Mouse (Mus musculus): ENCODE results near the gene Rint1. TPM values are rescaled to one million over a fixed set of nuclear protein-coding genes. Genes with fewer than 3 reads are reported as not detected.
A peak's percentile ranks its signal among the peaks of the same experiment; 100 is the strongest.

Gene Rint1
- polyA plus RNA-seq, 1 experiment from 2014 or later = 29.8 TPM

DNA sequence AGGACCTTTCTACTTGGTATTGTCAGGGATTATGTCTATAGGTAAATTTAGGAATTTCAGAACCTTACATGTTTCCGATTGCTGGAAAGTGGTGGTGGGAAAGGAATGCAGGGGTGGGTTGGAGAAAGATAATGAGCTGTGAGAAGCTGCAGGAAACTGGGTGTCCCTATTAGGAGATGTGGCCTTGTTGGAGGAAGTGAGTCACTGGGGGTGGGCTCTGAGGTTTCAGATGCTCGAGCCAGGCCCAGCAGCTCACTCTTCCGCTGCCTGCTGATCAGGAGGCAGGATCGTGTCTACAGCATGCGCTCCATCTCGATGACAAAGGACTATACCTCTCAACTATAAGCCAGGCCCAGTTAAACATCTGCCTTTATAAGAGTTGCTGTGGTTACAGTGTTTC lies 13.3 kb upstream of the Rint1 start:
- H3K27me3 ChIP-seq (ENCODE audit: control insufficient read depth, insufficient read depth, low read length) = no peaks in the 10 kb centered on the region
- no peak for ATAC-seq (ENCODE audit: low FRiP score, low TSS enrichment)
- no peak overlapping the region for H3K9ac ChIP-seq (replicated peaks; ENCODE audit: low read length)
- no peak overlapping the region for H3K27ac ChIP-seq (replicated peaks; ENCODE audit: low read depth, low read length)
- H3K4me2 ChIP-seq (ENCODE audit: low read length) = no peak overlapping the region
- H3K36me3 ChIP-seq (ENCODE audit: control insufficient read depth, insufficient read depth, low read length) = peaks cover 21% of the 10 kb centered on the region
- 90% methylated on average over 6 of the region's 6 CpGs for WGBS
- H3K4me1 ChIP-seq (ENCODE audit: control insufficient read depth, insufficient read depth, low read length) = no peaks in the 10 kb centered on the region
- DNase-seq = no peak
- H3K4me3 ChIP-seq (replicated peaks; ENCODE audit: low read depth, low read length) = no peak overlapping the region
- H3K9me3 ChIP-seq (ENCODE audit: control insufficient read depth, low read length) = no peaks in the 10 kb centered on the region

DNA sequence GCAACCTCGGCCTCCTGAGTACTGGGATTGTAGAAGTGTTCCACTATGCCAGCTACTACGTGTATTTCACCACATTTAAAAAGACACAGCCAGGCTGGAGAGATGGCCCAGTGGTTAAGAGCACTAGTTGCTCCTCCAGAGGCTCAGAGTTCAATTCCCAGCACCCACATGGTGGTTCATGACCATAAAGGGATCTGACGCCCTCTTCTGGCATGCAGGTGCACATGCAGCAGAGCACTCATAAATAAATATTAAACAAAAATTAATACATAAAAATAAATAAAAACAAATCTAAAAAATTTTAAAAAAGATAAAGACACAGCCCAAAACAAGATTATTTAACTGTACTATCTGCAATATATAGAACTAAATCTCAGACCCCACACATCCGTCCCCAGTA lies 7.0 kb upstream of the Rint1 start:
- DNase-seq (no peak), ATAC-seq (ENCODE audit: low FRiP score, low TSS enrichment) (no peak)
- no peak overlapping the region for H3K9ac ChIP-seq (replicated peaks; ENCODE audit: low read length)
- H3K4me3 ChIP-seq (replicated peaks; ENCODE audit: low read depth, low read length) = no peak overlapping the region
- H3K4me1 ChIP-seq (ENCODE audit: control insufficient read depth, insufficient read depth, low read length) = 0 out of 2 replicates have a peak, but pooled peaks cover 4% of the 10 kb centered on the region
- H3K9me3 ChIP-seq (ENCODE audit: control insufficient read depth, low read length) = no peaks in the 10 kb centered on the region
- no peak overlapping the region for H3K4me2 ChIP-seq (ENCODE audit: low read length)
- peaks cover 10% of the 10 kb centered on the region for H3K36me3 ChIP-seq (ENCODE audit: control insufficient read depth, insufficient read depth, low read length)
- WGBS = 93% methylated on average over 4 of the region's 4 CpGs
- H3K27me3 ChIP-seq (ENCODE audit: control insufficient read depth, insufficient read depth, low read length) = no peaks in the 10 kb centered on the region
- no peak overlapping the region for H3K27ac ChIP-seq (replicated peaks; ENCODE audit: low read depth, low read length)

DNA sequence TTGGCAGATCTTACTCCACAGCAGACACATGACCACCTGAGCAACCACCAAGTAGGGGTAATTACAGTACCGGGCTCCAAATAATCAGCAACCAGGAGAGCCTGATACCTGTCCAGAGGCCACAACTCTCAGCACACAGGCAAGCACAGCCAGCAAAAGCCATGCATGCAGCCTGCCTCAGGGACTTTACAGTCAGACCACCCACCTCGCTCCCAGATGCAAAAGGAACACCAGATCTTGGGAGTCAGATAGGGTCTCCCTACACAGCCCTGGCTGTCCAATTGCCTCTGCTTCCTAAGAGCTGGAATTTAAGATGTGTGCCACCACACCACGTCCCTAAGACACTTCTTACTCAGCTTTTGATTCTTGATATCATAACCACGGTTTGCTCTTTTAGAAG lies 6.3 kb upstream of the Rint1 start:
- DNase-seq (no peak), ATAC-seq (ENCODE audit: low FRiP score, low TSS enrichment) (no peak)
- Histone ChIP-seq H3K36me3 (ENCODE audit: control insufficient read depth, insufficient read depth, low read length) (0 out of 2 replicates have a peak, but pooled peaks cover 5% of the 10 kb centered on the region), H3K4me1 (ENCODE audit: control insufficient read depth, insufficient read depth, low read length) (0 out of 2 replicates have a peak, but pooled peaks cover 4% of the 10 kb centered on the region), H3K4me3 (replicated peaks; ENCODE audit: low read depth, low read length) (no peak overlapping the region), H3K27ac (replicated peaks; ENCODE audit: low read depth, low read length) (no peak overlapping the region), H3K9ac (replicated peaks; ENCODE audit: low read length) (no peak overlapping the region), H3K27me3 (ENCODE audit: control insufficient read depth, insufficient read depth, low read length) (no peaks in the 10 kb centered on the region), H3K9me3 (ENCODE audit: control insufficient read depth, low read length) (no peaks in the 10 kb centered on the region), H3K4me2 (ENCODE audit: low read length) (no peak overlapping the region)
- 88% methylated on average over 4 of the region's 4 CpGs for WGBS

DNA sequence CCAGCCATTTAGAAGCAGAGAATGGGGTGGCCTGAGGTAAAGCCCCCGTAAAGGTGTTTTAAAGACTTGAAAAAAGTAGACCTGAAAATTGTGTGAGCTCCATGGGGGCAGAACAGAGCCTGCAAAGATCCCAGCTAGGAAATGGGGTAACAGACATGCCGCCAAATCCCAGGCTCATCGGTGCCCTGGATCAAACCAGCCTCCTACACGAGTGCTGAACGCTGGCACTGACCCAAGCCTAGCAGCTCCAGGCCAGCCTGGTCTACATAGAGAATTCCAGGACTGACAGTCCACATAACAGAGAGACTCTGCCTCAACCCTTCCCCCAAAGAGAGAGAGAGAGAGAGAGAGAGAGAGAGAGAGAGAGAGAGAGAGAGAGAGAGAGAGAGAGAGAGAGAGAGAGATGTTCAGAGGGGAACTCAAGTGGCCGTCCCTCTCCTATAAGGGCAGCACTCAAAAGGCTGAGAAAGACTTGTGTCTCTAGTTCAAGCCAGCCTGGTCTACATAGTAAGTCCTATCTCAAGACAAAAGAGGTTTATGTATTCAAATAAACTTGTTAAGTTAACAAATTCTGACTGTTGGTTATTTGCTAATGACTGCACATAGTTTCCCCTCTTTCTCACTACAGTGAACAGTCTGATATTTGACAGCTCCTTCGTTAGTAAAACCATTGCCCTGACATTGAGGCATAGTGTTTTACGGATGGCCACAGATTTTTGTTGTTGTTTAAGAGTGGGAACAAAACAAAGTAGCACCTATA lies 5.3 kb upstream of the Rint1 start:
- Histone ChIP-seq H3K27ac (replicated peaks; ENCODE audit: low read depth, low read length) (no peak overlapping the region), H3K9ac (replicated peaks; ENCODE audit: low read length) (peak overlapping the region; percentile 69; the same call in 1 of the 2 replicates), H3K27me3 (ENCODE audit: control insufficient read depth, insufficient read depth, low read length) (no peaks in the 10 kb centered on the region), H3K36me3 (ENCODE audit: control insufficient read depth, insufficient read depth, low read length) (0 out of 2 replicates have a peak, but pooled peaks cover under 1% of the 10 kb centered on the region), H3K9me3 (ENCODE audit: control insufficient read depth, low read length) (no peaks in the 10 kb centered on the region), H3K4me3 (replicated peaks; ENCODE audit: low read depth, low read length) (peak overlapping the region; percentile 78), H3K4me1 (ENCODE audit: control insufficient read depth, insufficient read depth, low read length) (0 out of 2 replicates have a peak, but pooled peaks cover 4% of the 10 kb centered on the region), H3K4me2 (ENCODE audit: low read length) (peak overlapping the region; percentile 64)
- ATAC-seq (ENCODE audit: low FRiP score, low TSS enrichment) (no peak), DNase-seq (no peak)
- 57% methylated on average over 8 of the region's 8 CpGs for WGBS

- peak within 1 kb of the TSS; percentile 14 for H3K27ac ChIP-seq (replicated peaks; ENCODE audit: low read depth, low read length)
- WGBS = under 1% methylated on average over 86 of the region's 86 CpGs
- H3K4me1 ChIP-seq (ENCODE audit: control insufficient read depth, insufficient read depth, low read length) = peaks cover 8% of the 10 kb centered on the region
- H3K4me3 ChIP-seq (replicated peaks; ENCODE audit: low read depth, low read length) = peak within 1 kb of the TSS; percentile 78
- peak; percentile 94 for DNase-seq
- H3K36me3 ChIP-seq (ENCODE audit: control insufficient read depth, insufficient read depth, low read length) = no peaks in the 10 kb centered on the region
- no peaks in the 10 kb centered on the region for H3K9me3 ChIP-seq (ENCODE audit: control insufficient read depth, low read length)
- peak within 1 kb of the TSS; percentile 64 for H3K4me2 ChIP-seq (ENCODE audit: low read length)
- peak within 1 kb of the TSS; percentile 69 for H3K9ac ChIP-seq (replicated peaks; ENCODE audit: low read length)
- peak; percentile 91 for ATAC-seq (ENCODE audit: low FRiP score, low TSS enrichment)
- H3K27me3 ChIP-seq (ENCODE audit: control insufficient read depth, insufficient read depth, low read length) = no peaks in the 10 kb centered on the region
These were observed 4.3 kb upstream of the Rint1 start, which contains the start of gene Pus7 for GRCm38 (mm10) chr5:23782931-23783877. Gene Pus7, minus strand, starts transcription at chr5:23783711.

GRCm38 (mm10) chr5:23788390-23788830 lies 899 bp downstream of the Rint1 start:
- Histone ChIP-seq H3K9me3 (ENCODE audit: control insufficient read depth, low read length) (no peaks in the 10 kb centered on the region), H3K36me3 (ENCODE audit: control insufficient read depth, insufficient read depth, low read length) (0 out of 2 replicates have a peak, but pooled peaks cover 6% of the 10 kb centered on the region), H3K4me1 (ENCODE audit: control insufficient read depth, insufficient read depth, low read length) (peaks cover 8% of the 10 kb centered on the region), H3K27ac (replicated peaks; ENCODE audit: low read depth, low read length) (no peak overlapping the region), H3K4me3 (replicated peaks; ENCODE audit: low read depth, low read length) (peak overlapping the region; percentile 97), H3K27me3 (ENCODE audit: control insufficient read depth, insufficient read depth, low read length) (no peaks in the 10 kb centered on the region), H3K9ac (replicated peaks; ENCODE audit: low read length) (peak overlapping the region; percentile 91; the same call in 1 of the 2 replicates), H3K4me2 (ENCODE audit: low read length) (peak overlapping the region; percentile 96)
- 50% methylated on average over 3 of the region's 3 CpGs for WGBS
- ATAC-seq (ENCODE audit: low FRiP score, low TSS enrichment) (no peak), DNase-seq (no peak)

GRCm38 (mm10) chr5:23789078-23789612 lies 1.6 kb downstream of the Rint1 start:
- Histone ChIP-seq H3K27me3 (ENCODE audit: control insufficient read depth, insufficient read depth, low read length) (no peaks in the 10 kb centered on the region), H3K27ac (replicated peaks; ENCODE audit: low read depth, low read length) (no peak overlapping the region), H3K4me2 (ENCODE audit: low read length) (no peak overlapping the region), H3K36me3 (ENCODE audit: control insufficient read depth, insufficient read depth, low read length) (peaks cover 10% of the 10 kb centered on the region), H3K9ac (replicated peaks; ENCODE audit: low read length) (no peak overlapping the region), H3K4me3 (replicated peaks; ENCODE audit: low read depth, low read length) (no peak overlapping the region), H3K9me3 (ENCODE audit: control insufficient read depth, low read length) (no peaks in the 10 kb centered on the region), H3K4me1 (ENCODE audit: control insufficient read depth, insufficient read depth, low read length) (peaks cover 8% of the 10 kb centered on the region)
- 92% methylated on average over 4 of the region's 4 CpGs for WGBS
- DNase-seq = no peak
- no peak for ATAC-seq (ENCODE audit: low FRiP score, low TSS enrichment)

DNA sequence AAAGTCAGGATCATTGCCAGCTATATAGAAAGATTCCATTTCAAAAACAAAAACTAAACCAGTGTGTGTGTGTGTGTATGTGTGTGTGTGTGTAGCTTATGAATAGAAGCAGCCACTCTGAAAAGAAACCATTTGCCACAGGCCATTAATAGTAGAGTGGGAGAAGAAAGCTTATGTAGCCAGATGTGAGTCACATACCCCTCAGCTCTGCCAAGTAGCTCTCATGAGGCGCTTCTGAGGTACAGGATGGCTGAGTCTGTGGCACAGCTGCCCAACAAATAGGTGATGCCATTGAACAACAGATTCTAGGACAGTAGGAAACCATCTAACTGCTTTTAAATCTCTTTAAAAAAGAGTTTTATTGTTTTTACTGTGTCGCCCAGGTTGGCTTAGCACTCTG lies 5.2 kb downstream of the Rint1 start:
- DNase-seq (no peak), ATAC-seq (ENCODE audit: low FRiP score, low TSS enrichment) (no peak)
- WGBS = 95% methylated on average over 2 of the region's 2 CpGs
- H3K27ac ChIP-seq (replicated peaks; ENCODE audit: low read depth, low read length) = no peak overlapping the region
- H3K9ac ChIP-seq (replicated peaks; ENCODE audit: low read length) = no peak overlapping the region
- H3K4me3 ChIP-seq (replicated peaks; ENCODE audit: low read depth, low read length) = no peak overlapping the region
- H3K36me3 ChIP-seq (ENCODE audit: control insufficient read depth, insufficient read depth, low read length) = peaks cover 29% of the 10 kb centered on the region
- no peaks in the 10 kb centered on the region for H3K9me3 ChIP-seq (ENCODE audit: control insufficient read depth, low read length)
- H3K4me1 ChIP-seq (ENCODE audit: control insufficient read depth, insufficient read depth, low read length) = peaks cover 8% of the 10 kb centered on the region
- no peaks in the 10 kb centered on the region for H3K27me3 ChIP-seq (ENCODE audit: control insufficient read depth, insufficient read depth, low read length)
- no peak overlapping the region for H3K4me2 ChIP-seq (ENCODE audit: low read length)
